Mouse (Mus musculus): ENCODE results near the gene Mrps24. TPM values are rescaled to one million over a fixed set of nuclear protein-coding genes. Genes with fewer than 3 reads are reported as not detected.

Mrps24 gene
- polyA plus RNA-seq, 1 experiment from 2014 or later: 169 TPM

- Histone ChIP-seq H3K36me3 (replicated peaks) (peaks cover 35% of the 10 kb centered on the region), H3K4me1 (peaks cover 12% of the 10 kb centered on the region), H3K27ac (no peak overlapping the region), H3K27me3 (ENCODE audit: poor library complexity, severe bottlenecking) (no peaks in the 10 kb centered on the region), H3K4me3 (no peak overlapping the region), H3K9me3 (no peaks in the 10 kb centered on the region)
- 96% methylated on average over 1 of the region's 1 CpGs for WGBS
- no peak for DNase-seq (ENCODE audit: extremely low spot score, low spot score)
Measured at GRCm38 (mm10) chr11:5701821-5702220, 13.7 kb downstream of the Mrps24 start.

DNA sequence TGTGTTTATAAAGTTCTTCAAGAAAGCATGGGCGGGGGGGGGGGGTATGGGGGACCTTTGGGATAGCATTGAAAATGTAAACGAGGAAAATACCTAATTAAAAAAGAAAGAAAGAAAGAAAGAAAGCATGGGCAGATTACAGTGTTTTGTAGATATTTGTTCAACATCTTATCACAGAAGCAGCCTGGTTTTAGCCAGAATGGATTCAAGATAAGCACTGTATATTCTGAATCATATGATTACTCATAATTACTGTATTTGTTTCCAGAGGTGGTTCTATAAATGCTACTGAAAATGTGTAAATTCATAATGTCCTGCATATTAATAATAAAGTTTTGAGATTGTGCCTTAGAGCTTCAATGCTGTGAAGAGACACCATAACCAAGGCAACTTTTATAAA lies 14.2 kb downstream of the Mrps24 start:
- Histone ChIP-seq H3K4me1 (peaks cover 7% of the 10 kb centered on the region), H3K4me3 (no peak overlapping the region), H3K27me3 (ENCODE audit: poor library complexity, severe bottlenecking) (no peaks in the 10 kb centered on the region), H3K27ac (no peak overlapping the region), H3K36me3 (replicated peaks) (peaks cover 35% of the 10 kb centered on the region), H3K9me3 (no peaks in the 10 kb centered on the region)
- WGBS: 66% methylated on average over 2 of the region's 2 CpGs
- DNase-seq (ENCODE audit: extremely low spot score, low spot score): no peak

- H3K27me3 ChIP-seq (ENCODE audit: poor library complexity, severe bottlenecking): no peaks in the 10 kb centered on the region
- no peak for DNase-seq (ENCODE audit: extremely low spot score, low spot score)
- 91% methylated on average over 7 of the region's 7 CpGs for WGBS
- H3K4me1 ChIP-seq: peaks cover 2% of the 10 kb centered on the region
- no peak overlapping the region for H3K4me3 ChIP-seq
- peaks cover 33% of the 10 kb centered on the region for H3K36me3 ChIP-seq (replicated peaks)
- H3K27ac ChIP-seq: no peak overlapping the region
- no peaks in the 10 kb centered on the region for H3K9me3 ChIP-seq
Measured at GRCm38 (mm10) chr11:5700808-5701207, 14.7 kb downstream of the Mrps24 start.

DNA sequence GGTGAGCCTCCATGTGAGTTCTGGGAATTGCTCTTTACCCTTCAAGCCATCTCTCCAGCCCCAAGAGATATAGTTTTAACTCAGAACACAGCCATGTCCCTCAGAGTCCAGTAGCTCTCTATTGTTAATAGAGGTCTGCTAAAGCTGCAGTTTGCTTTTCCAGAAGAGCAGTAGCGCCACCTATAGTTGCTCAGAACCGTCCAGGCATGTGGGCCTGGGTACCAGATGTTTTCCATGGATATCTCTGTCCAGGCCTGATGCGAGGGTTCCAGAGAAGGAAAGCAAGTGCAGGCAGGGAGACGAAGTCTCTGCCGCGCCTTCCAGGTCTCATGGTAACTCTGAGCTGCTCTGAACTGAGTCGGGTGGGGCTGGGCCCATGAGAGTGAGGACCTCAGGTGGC lies 23.7 kb downstream of the Mrps24 start:
- no peak overlapping the region for H3K27ac ChIP-seq
- no peaks in the 10 kb centered on the region for H3K36me3 ChIP-seq (replicated peaks)
- peaks cover 15% of the 10 kb centered on the region; the same call in 1 of the 2 replicates for H3K9me3 ChIP-seq
- WGBS: 35% methylated on average over 7 of the region's 7 CpGs
- DNase-seq (ENCODE audit: extremely low spot score, low spot score): no peak
- H3K4me3 ChIP-seq: no peak overlapping the region
- no peaks in the 10 kb centered on the region for H3K4me1 ChIP-seq
- H3K27me3 ChIP-seq (ENCODE audit: poor library complexity, severe bottlenecking): no peaks in the 10 kb centered on the region

GRCm38 (mm10) chr11:5684283-5684682 lies 31.2 kb downstream of the Mrps24 start:
- H3K9me3 ChIP-seq: no peaks in the 10 kb centered on the region
- no peak overlapping the region for H3K4me3 ChIP-seq
- WGBS: 40% methylated on average over 7 of the region's 7 CpGs
- peaks cover 11% of the 10 kb centered on the region; the same call in 1 of the 2 replicates for H3K4me1 ChIP-seq
- H3K36me3 ChIP-seq (replicated peaks): no peaks in the 10 kb centered on the region
- no peaks in the 10 kb centered on the region for H3K27me3 ChIP-seq (ENCODE audit: poor library complexity, severe bottlenecking)
- no peak for DNase-seq (ENCODE audit: extremely low spot score, low spot score)
- H3K27ac ChIP-seq: no peak overlapping the region

GRCm38 (mm10) chr11:5682541-5682940 lies 32.9 kb downstream of the Mrps24 start:
- no peak overlapping the region for H3K27ac ChIP-seq
- peaks cover 11% of the 10 kb centered on the region; the same call in 1 of the 2 replicates for H3K4me1 ChIP-seq
- no peaks in the 10 kb centered on the region for H3K36me3 ChIP-seq (replicated peaks)
- DNase-seq (ENCODE audit: extremely low spot score, low spot score): no peak
- WGBS: 73% methylated on average over 6 of the region's 6 CpGs
- no peaks in the 10 kb centered on the region for H3K27me3 ChIP-seq (ENCODE audit: poor library complexity, severe bottlenecking)
- no peak overlapping the region for H3K4me3 ChIP-seq
- no peaks in the 10 kb centered on the region for H3K9me3 ChIP-seq

Other genes starting within 250 kb of the Mrps24 start
- 93.9 and 99.6 TPM in 2 replicates for gene Xbp1, start 195.0 kb downstream of the Mrps24 start, polyA plus RNA-seq (2016; fragmentation: Nextera tagmentation; extraction: Ambion mirVana)
- gene Ccdc117, start 173.5 kb downstream of the Mrps24 start, polyA plus RNA-seq (2016; fragmentation: Nextera tagmentation; extraction: Ambion mirVana): 21.5 and 27.2 TPM in 2 replicates
- gene Ankrd36, start 146.0 kb downstream of the Mrps24 start, polyA plus RNA-seq (2016; fragmentation: Nextera tagmentation; extraction: Ambion mirVana): not detected in 2 replicates
- 19.3 and 20.3 TPM in 2 replicates for gene Urgcp, start 46.7 kb upstream of the Mrps24 start, polyA plus RNA-seq (2016; fragmentation: Nextera tagmentation; extraction: Ambion mirVana)
- 140 and 141 TPM in 2 replicates for gene Dbnl, start 72.8 kb upstream of the Mrps24 start, polyA plus RNA-seq (2016; fragmentation: Nextera tagmentation; extraction: Ambion mirVana)
- 2.8 and 2.9 TPM in 2 replicates for gene Pgam2, start 88.1 kb upstream of the Mrps24 start, polyA plus RNA-seq (2016; fragmentation: Nextera tagmentation; extraction: Ambion mirVana)
- 10.1 and 10.6 TPM in 2 replicates for gene Polm, start 122.3 kb upstream of the Mrps24 start, polyA plus RNA-seq (2016; fragmentation: Nextera tagmentation; extraction: Ambion mirVana)
- gene Aebp1, start 146.3 kb upstream of the Mrps24 start, polyA plus RNA-seq (2016; fragmentation: Nextera tagmentation; extraction: Ambion mirVana): 8.0 and 8.8 TPM in 2 replicates
- 158 and 163 TPM in 2 replicates for gene Pold2, start 162.6 kb upstream of the Mrps24 start, polyA plus RNA-seq (2016; fragmentation: Nextera tagmentation; extraction: Ambion mirVana)
- gene Myl7, start 183.1 kb upstream of the Mrps24 start, polyA plus RNA-seq (2016; fragmentation: Nextera tagmentation; extraction: Ambion mirVana): 2.6 and 3.1 TPM in 2 replicates
- 2.2 and 2.5 TPM in 2 replicates for gene Gck, start 234.4 kb upstream of the Mrps24 start, polyA plus RNA-seq (2016; fragmentation: Nextera tagmentation; extraction: Ambion mirVana)
- 58.5 and 65.5 TPM in 2 replicates for gene Ykt6, start 240.0 kb upstream of the Mrps24 start, polyA plus RNA-seq (2016; fragmentation: Nextera tagmentation; extraction: Ambion mirVana)

Data from forebrain, embryonic 10.5 days (tissue).